Mouse (Mus musculus): ENCODE data around the gene Htr3b. TPM values are rescaled to one million over a fixed set of nuclear protein-coding genes. Genes with fewer than 3 reads are reported as not detected.

Gene Htr3b
- polyA plus RNA-seq, 1 experiment: not detected

- WGBS: 42% methylated on average over 7 of the region's 7 CpGs
- H3K4me1 ChIP-seq (ENCODE audit: control insufficient read depth, insufficient read depth, low read length): no peaks in the 10 kb centered on the region
Observed at GRCm38 (mm10) chr9:48962131-48962530, 2.7 kb downstream of the Htr3b start.

DNA sequence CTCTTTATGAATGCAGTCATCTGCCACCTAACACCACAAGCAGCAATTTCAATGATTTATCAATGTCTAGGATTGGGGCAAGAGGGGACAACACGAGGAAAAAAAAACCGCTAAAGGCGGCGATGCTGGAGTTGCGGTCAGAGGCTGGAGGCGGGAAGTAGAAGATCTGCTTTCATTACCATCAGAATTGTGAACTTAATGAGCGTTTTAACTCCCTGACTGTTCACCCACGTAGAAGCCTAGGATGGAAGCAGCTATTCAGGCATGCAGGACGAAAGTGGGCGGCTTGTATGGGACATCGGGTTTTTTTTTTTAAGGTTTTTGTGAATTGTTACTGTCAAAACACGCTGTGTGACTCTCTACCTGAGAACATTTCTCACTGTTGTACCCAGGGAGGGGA is 3.5 kb downstream of the Htr3b start:
- Histone ChIP-seq H3K27ac (ENCODE audit: control insufficient read depth, insufficient read depth, low read depth, low read length, poor library complexity) (no peak overlapping the region), H3K4me1 (ENCODE audit: control insufficient read depth, insufficient read depth, low read length) (no peaks in the 10 kb centered on the region), H3K4me3 (replicated peaks; ENCODE audit: control insufficient read depth, low read depth, low read length) (no peak overlapping the region)
- 29% methylated on average over 12 of the region's 12 CpGs for WGBS
- no peak for TF ChIP-seq POLR2A (IDR thresholded peaks at IDR 0.05; ENCODE audit: borderline replicate concordance, control insufficient read depth, low read depth, low read length)
- no peak for TF ChIP-seq CTCF (IDR thresholded peaks at IDR 0.05; ENCODE audit: control insufficient read depth, insufficient read depth, low read length)

More at GRCm38 (mm10) chr9:48962131-48962530, 2.7 kb downstream of the Htr3b start:
- Histone ChIP-seq H3K27ac (ENCODE audit: control insufficient read depth, insufficient read depth, low read depth, low read length, poor library complexity) (no peak overlapping the region), H3K4me3 (replicated peaks; ENCODE audit: control insufficient read depth, low read depth, low read length) (no peak overlapping the region)
- no peak for TF ChIP-seq CTCF (IDR thresholded peaks at IDR 0.05; ENCODE audit: control insufficient read depth, insufficient read depth, low read length)

DNA sequence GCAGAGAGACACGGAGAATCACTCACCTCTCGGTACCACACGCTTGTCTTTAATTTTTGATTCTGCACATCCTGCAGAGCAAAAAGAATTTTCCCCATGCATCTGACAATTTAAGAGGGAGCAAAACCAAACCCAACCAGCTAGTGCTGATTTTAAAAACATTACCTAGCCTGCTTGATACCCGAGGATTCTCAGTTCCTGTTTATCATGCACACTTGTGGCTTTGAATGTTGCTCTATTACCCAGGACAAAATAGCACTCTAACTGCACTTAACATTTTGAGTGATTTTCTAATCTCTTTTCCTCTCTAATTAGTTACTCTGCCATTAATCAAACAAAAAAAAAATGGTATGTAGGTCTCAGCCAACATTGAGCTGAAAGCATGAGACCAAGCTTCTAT is 17.2 kb downstream of the Htr3b start:
- Histone ChIP-seq H3K4me1 (ENCODE audit: control insufficient read depth, insufficient read depth, low read length) (no peaks in the 10 kb centered on the region), H3K4me3 (replicated peaks; ENCODE audit: control insufficient read depth, low read depth, low read length) (no peak overlapping the region), H3K27ac (ENCODE audit: control insufficient read depth, insufficient read depth, low read depth, low read length, poor library complexity) (no peak overlapping the region)
- WGBS: 72% methylated on average over 4 of the region's 4 CpGs
- TF ChIP-seq CTCF (IDR thresholded peaks at IDR 0.05; ENCODE audit: control insufficient read depth, insufficient read depth, low read length) (no peak), POLR2A (IDR thresholded peaks at IDR 0.05; ENCODE audit: borderline replicate concordance, control insufficient read depth, low read depth, low read length) (no peak)

GRCm38 (mm10) chr9:48942349-48942748 is 22.4 kb downstream of the Htr3b start:
- 56% methylated on average over 1 of the region's 1 CpGs for WGBS
- TF ChIP-seq CTCF (IDR thresholded peaks at IDR 0.05; ENCODE audit: control insufficient read depth, insufficient read depth, low read length): no peak
- TF ChIP-seq POLR2A (IDR thresholded peaks at IDR 0.05; ENCODE audit: borderline replicate concordance, control insufficient read depth, low read depth, low read length): no peak
- H3K27ac ChIP-seq (ENCODE audit: control insufficient read depth, insufficient read depth, low read depth, low read length, poor library complexity): no peak overlapping the region

DNA sequence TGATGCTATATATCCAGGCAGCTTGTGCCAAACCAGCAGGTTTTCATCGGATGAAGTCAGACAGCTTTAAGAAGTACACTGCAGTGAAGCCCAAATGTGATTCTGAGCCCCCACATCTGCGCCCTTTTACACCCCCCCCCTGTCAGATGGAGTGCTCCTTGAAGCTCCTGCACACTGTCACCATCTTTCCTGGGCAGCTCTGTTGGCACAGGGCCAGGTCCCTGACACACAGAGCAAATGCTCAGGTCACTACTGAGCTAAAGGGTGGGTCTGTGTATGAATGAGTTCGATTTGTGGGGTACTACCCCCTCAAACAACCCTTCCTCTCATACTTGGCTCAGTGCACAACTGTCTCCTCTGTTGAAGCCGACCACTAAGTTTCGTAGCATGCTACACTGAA is 35.4 kb downstream of the Htr3b start:
- WGBS: 66% methylated on average over 5 of the region's 5 CpGs
- Histone ChIP-seq H3K27ac (ENCODE audit: control insufficient read depth, insufficient read depth, low read depth, low read length, poor library complexity) (no peak overlapping the region), H3K4me1 (ENCODE audit: control insufficient read depth, insufficient read depth, low read length) (no peaks in the 10 kb centered on the region), H3K4me3 (replicated peaks; ENCODE audit: control insufficient read depth, low read depth, low read length) (no peak overlapping the region)
- no peak for TF ChIP-seq POLR2A (IDR thresholded peaks at IDR 0.05; ENCODE audit: borderline replicate concordance, control insufficient read depth, low read depth, low read length)
- no peak for TF ChIP-seq CTCF (IDR thresholded peaks at IDR 0.05; ENCODE audit: control insufficient read depth, insufficient read depth, low read length)

More at GRCm38 (mm10) chr9:48942349-48942748, 22.4 kb downstream of the Htr3b start:
- Histone ChIP-seq H3K4me3 (replicated peaks; ENCODE audit: control insufficient read depth, low read depth, low read length) (no peak overlapping the region), H3K4me1 (ENCODE audit: control insufficient read depth, insufficient read depth, low read length) (no peaks in the 10 kb centered on the region)

GRCm38 (mm10) chr9:48928781-48929180 is 36.0 kb downstream of the Htr3b start:
- no peak overlapping the region for H3K27ac ChIP-seq (ENCODE audit: control insufficient read depth, insufficient read depth, low read depth, low read length, poor library complexity)
- H3K4me3 ChIP-seq (replicated peaks; ENCODE audit: control insufficient read depth, low read depth, low read length): no peak overlapping the region
- 69% methylated on average over 3 of the region's 3 CpGs for WGBS
- TF ChIP-seq CTCF (IDR thresholded peaks at IDR 0.05; ENCODE audit: control insufficient read depth, insufficient read depth, low read length): no peak
- no peak for TF ChIP-seq POLR2A (IDR thresholded peaks at IDR 0.05; ENCODE audit: borderline replicate concordance, control insufficient read depth, low read depth, low read length)
- no peaks in the 10 kb centered on the region for H3K4me1 ChIP-seq (ENCODE audit: control insufficient read depth, insufficient read depth, low read length)

DNA sequence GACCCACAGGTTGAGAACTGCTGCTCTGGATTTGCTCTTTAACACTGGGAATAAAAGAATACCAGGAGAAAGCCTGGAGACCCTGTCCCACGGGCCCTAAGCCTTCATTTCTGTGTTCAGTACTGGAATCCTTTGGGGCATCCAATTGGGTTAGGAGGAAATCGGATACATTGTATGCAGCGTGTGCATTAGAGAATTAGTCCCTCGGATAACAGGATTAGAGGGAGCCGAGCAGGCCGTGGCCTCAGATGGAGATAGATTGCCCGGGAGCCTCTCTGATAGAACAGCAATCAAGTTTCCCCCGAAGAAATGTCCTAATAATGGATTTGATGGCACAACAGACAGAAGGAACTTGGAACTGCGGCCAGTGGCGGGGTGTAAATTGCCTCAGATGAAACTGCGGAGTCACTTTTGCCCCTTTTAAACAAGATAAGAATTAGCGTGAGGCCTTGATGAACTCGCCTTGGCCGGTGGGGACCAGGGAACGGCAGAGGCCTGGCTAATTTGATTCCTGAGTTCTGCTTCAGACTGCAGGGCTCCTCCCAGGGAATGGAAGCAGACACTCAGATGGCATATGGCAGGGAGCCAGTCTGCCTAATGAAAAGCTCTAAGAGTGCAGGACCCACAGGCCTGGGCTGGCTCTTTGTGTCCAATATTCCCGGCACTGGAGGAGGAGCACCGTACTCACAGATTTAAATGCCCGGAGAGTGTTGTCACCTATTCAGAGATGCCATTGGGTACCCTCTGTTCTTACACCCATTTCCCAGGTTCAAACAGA is 48.6 kb downstream of the Htr3b start:
- WGBS: 78% methylated on average over 18 of the region's 18 CpGs
- TF ChIP-seq POLR2A (IDR thresholded peaks at IDR 0.05; ENCODE audit: borderline replicate concordance, control insufficient read depth, low read depth, low read length) (no peak), CTCF (IDR thresholded peaks at IDR 0.05; ENCODE audit: control insufficient read depth, insufficient read depth, low read length) (no peak)

GRCm38 (mm10) chr9:48910885-48911537 is 53.8 kb downstream of the Htr3b start, which contains the start of gene Htr3a:
Gene Htr3a (minus strand): TSS chr9:48911099.
- Histone ChIP-seq H3K4me3 (replicated peaks; ENCODE audit: control insufficient read depth, low read depth, low read length) (no peak within 1 kb of the TSS), H3K4me1 (ENCODE audit: control insufficient read depth, insufficient read depth, low read length) (no peaks in the 10 kb centered on the region), H3K27ac (ENCODE audit: control insufficient read depth, insufficient read depth, low read depth, low read length, poor library complexity) (no peak within 1 kb of the TSS)
- 22% methylated on average over 9 of the region's 9 CpGs for WGBS
- TF ChIP-seq CTCF (IDR thresholded peaks at IDR 0.05; ENCODE audit: control insufficient read depth, insufficient read depth, low read length) (no peak), POLR2A (IDR thresholded peaks at IDR 0.05; ENCODE audit: borderline replicate concordance, control insufficient read depth, low read depth, low read length) (no peak)

More for the DNA sequence above, 48.6 kb downstream of the Htr3b start:
- Histone ChIP-seq H3K27ac (ENCODE audit: control insufficient read depth, insufficient read depth, low read depth, low read length, poor library complexity) (no peak overlapping the region), H3K4me3 (replicated peaks; ENCODE audit: control insufficient read depth, low read depth, low read length) (no peak overlapping the region), H3K4me1 (ENCODE audit: control insufficient read depth, insufficient read depth, low read length) (no peaks in the 10 kb centered on the region)
